Mouse (Mus musculus) CH12.LX (cell line): ENCODE measurements around the gene Hist1h2bh. TPM values are rescaled to one million over a fixed set of nuclear protein-coding genes. Genes with fewer than 3 reads are reported as not detected.
A peak's percentile ranks its signal among the peaks of the same experiment; 100 is the strongest.

Experiments
- DNase-seq: peaks from one replicate; pipeline ENCODE4 v3.0.0-alpha.2; 2013; ENCODE audit errors: extremely low read depth
- H3K27ac ChIP-seq: 2 replicates; pipeline ENCODE4 v1.5.1; 2012; ENCODE audit warnings: low read depth, mild to moderate bottlenecking, control low read depth, moderate library complexity; ENCODE audit not compliant: insufficient read depth
- H3K27me3 ChIP-seq: replicated peaks from 2 replicates; pipeline ENCODE3; 2012; ENCODE audit warnings: inconsistent platforms
- H3K36me3 ChIP-seq, 2 experiments: replicated peaks in 1 of 2; 2 replicates each; pipeline versions ENCODE3 to v1.6.1; 2012; ENCODE audit warnings: inconsistent platforms in 1 of 2, low read length in 1 of 2, mild to moderate bottlenecking in 1 of 2, mixed read lengths in 1 of 2, moderate library complexity in 1 of 2; ENCODE audit not compliant: control insufficient read depth in 1 of 2, insufficient read depth in 1 of 2
- H3K4me1 ChIP-seq, 2 experiments: 2 replicates each; pipeline ENCODE4 v1.6.1; 2012; ENCODE audit warnings: inconsistent platforms in 1 of 2, moderate library complexity in 1 of 2; ENCODE audit not compliant: insufficient read depth in 2 of 2, control insufficient read depth in 1 of 2
- H3K4me2 ChIP-seq: 2 replicates; pipeline ENCODE4 v1.6.1; 2012; ENCODE audit warnings: low read depth, mild to moderate bottlenecking, control low read depth; ENCODE audit not compliant: poor library complexity, insufficient read depth, severe bottlenecking
- H3K4me3 ChIP-seq, 3 experiments: fragments of 150-350 bp in 1 of 3; sonication (generic) in 1 of 3; replicated peaks in 1 of 3; 2 replicates each; pipeline versions ENCODE3 to v1.5.1; 2011 to 2012; ENCODE audit warnings: low read depth in 2 of 3, low read length in 2 of 3, mild to moderate bottlenecking in 2 of 3, moderate library complexity in 2 of 3, control low read depth in 1 of 3, improper control_type of control experiment in 1 of 3, inconsistent platforms in 1 of 3, mixed read lengths in 1 of 3; ENCODE audit not compliant: poor library complexity in 1 of 3
- H3K79me2 ChIP-seq: replicated peaks from 2 replicates; pipeline ENCODE4 v1.6.1; 2012; ENCODE audit warnings: mild to moderate bottlenecking, moderate library complexity; ENCODE audit not compliant: control insufficient read depth, poor library complexity, insufficient read depth, severe bottlenecking; ENCODE audit errors: extremely low read depth
- H3K9ac ChIP-seq: 2 replicates; pipeline ENCODE4 v1.6.1; 2012; ENCODE audit warnings: low read depth, mild to moderate bottlenecking, control low read depth, moderate library complexity; ENCODE audit not compliant: insufficient read depth
- H3K9me3 ChIP-seq: replicated peaks from 2 replicates; pipeline ENCODE3; 2012; ENCODE audit warnings: low read length, inconsistent platforms, mixed read lengths
- BHLHE40 ChIP-seq: IDR thresholded peaks from 2 replicates; pipeline ENCODE4 v1.6.1; 2011; ENCODE audit warnings: mild to moderate bottlenecking, low read depth, low read length, improper control_type of control experiment
- CHD1 ChIP-seq: IDR thresholded peaks from 2 replicates; pipeline ENCODE4 v1.6.1; 2012; ENCODE audit warnings: low read depth, low read length, improper control_type of control experiment, inconsistent platforms
- CHD2 ChIP-seq: IDR thresholded peaks from 2 replicates; pipeline ENCODE4 v1.6.1; 2011; ENCODE audit warnings: low read length, improper control_type of control experiment
- E2F4 ChIP-seq: IDR thresholded peaks from 2 replicates; pipeline ENCODE4 v1.6.1; 2011; ENCODE audit warnings: low read depth, low read length, improper control_type of control experiment; ENCODE audit not compliant: insufficient replicate concordance
- ELF1 ChIP-seq: IDR thresholded peaks from 2 replicates; pipeline ENCODE4 v1.6.1; 2014; ENCODE audit warnings: low read depth, mild to moderate bottlenecking, inconsistent platforms, low read length, improper control_type of control experiment
- HCFC1 ChIP-seq: IDR thresholded peaks from 2 replicates; pipeline ENCODE4 v1.6.1; 2012; ENCODE audit warnings: low read depth, mild to moderate bottlenecking, inconsistent platforms, low read length, improper control_type of control experiment
- IRF4 ChIP-seq: IDR thresholded peaks from 2 replicates; pipeline ENCODE4 v1.6.1; 2014; ENCODE audit warnings: low read depth, mild to moderate bottlenecking, inconsistent platforms, low read length, improper control_type of control experiment
- JUN ChIP-seq: IDR thresholded peaks from 2 replicates; pipeline ENCODE4 v1.6.1; 2011; ENCODE audit warnings: low read depth, mild to moderate bottlenecking, low read length, improper control_type of control experiment, moderate library complexity; ENCODE audit not compliant: insufficient read depth
- MEF2A ChIP-seq: IDR thresholded peaks from 2 replicates; pipeline ENCODE4 v1.6.1; 2014; ENCODE audit warnings: low read depth, mild to moderate bottlenecking, inconsistent platforms, low read length, improper control_type of control experiment, borderline replicate concordance
- NELFE ChIP-seq: IDR thresholded peaks from 2 replicates; pipeline ENCODE4 v1.6.1; 2011; ENCODE audit warnings: low read depth, low read length, improper control_type of control experiment
- NRF1 ChIP-seq: IDR thresholded peaks from 2 replicates; pipeline ENCODE4 v1.6.1; 2014; ENCODE audit warnings: low read depth, mild to moderate bottlenecking, inconsistent platforms, low read length, improper control_type of control experiment, moderate library complexity
- PAX5 ChIP-seq: IDR thresholded peaks from 2 replicates; pipeline ENCODE4 v1.6.1; 2012; ENCODE audit warnings: low read length, inconsistent platforms, mixed read lengths
- POLR2A ChIP-seq: IDR thresholded peaks from 2 replicates; pipeline ENCODE4 v1.6.1; 2011; ENCODE audit warnings: low read depth, mild to moderate bottlenecking, improper control_type of control experiment, low read length
- RCOR1 ChIP-seq: conservative IDR thresholded peaks from 2 replicates; pipeline ENCODE4 v1.6.1; 2012; ENCODE audit warnings: low read depth, mild to moderate bottlenecking, inconsistent platforms, low read length, improper control_type of control experiment
- SMC3 ChIP-seq: IDR thresholded peaks from 2 replicates; pipeline ENCODE4 v1.6.1; 2011; ENCODE audit warnings: low read depth, low read length, improper control_type of control experiment
- TBP ChIP-seq: conservative IDR thresholded peaks from 2 replicates; pipeline ENCODE4 v1.6.1; 2011; ENCODE audit warnings: low read depth, low read length, improper control_type of control experiment
- TCF12 ChIP-seq: IDR thresholded peaks from 2 replicates; pipeline ENCODE4 v1.6.1; 2014; ENCODE audit warnings: low read depth, mild to moderate bottlenecking, inconsistent platforms, low read length, improper control_type of control experiment
- UBTF ChIP-seq: IDR thresholded peaks from 2 replicates; pipeline ENCODE4 v1.6.1; 2012; ENCODE audit warnings: low read depth, mild to moderate bottlenecking, inconsistent platforms, low read length, improper control_type of control experiment, moderate library complexity
- USF1 ChIP-seq: IDR thresholded peaks from 2 replicates; pipeline ENCODE4 v1.6.1; 2014; ENCODE audit warnings: low read depth, mild to moderate bottlenecking, inconsistent platforms, low read length, improper control_type of control experiment
- USF2 ChIP-seq: conservative IDR thresholded peaks from 2 replicates; pipeline ENCODE4 v1.6.1; 2011; ENCODE audit warnings: low read depth, low read length, improper control_type of control experiment
- ZMIZ1 ChIP-seq: IDR thresholded peaks from 2 replicates; pipeline ENCODE4 v1.6.1; 2012; ENCODE audit warnings: low read depth, mild to moderate bottlenecking, inconsistent platforms, low read length, improper control_type of control experiment
- ZNF384 ChIP-seq: IDR thresholded peaks from 2 replicates; pipeline ENCODE4 v1.6.1; 2012; ENCODE audit warnings: low read depth, low read length, improper control_type of control experiment, inconsistent platforms
- dilution Hi-C: fragments of 300-500 bp; cut with MboI; formaldehyde crosslinking; loops from 2 replicates; pipeline ENCODE4 v1.14.3; 2020; ENCODE audit warnings: low sequenced_read_pairs; ENCODE audit not compliant: extremely low pct_unique_long_range_greater_than_20kb, extremely low pct_ligation_motif_present
- in situ Hi-C: fragments of 300-500 bp; cut with MboI; formaldehyde crosslinking; loops from 3 replicates; pipeline ENCODE4 v1.14.3; 2019; ENCODE audit warnings: low sequenced_read_pairs, low pct_ligation_motif_present, low pct_unique_long_range_greater_than_20kb, mixed read lengths
- polyA plus RNA-seq: library from polyadenylated mRNA; unstranded; fragments of >175 nt; gene quantifications from 2 replicates; pipeline ENCODE4 v1.2.1, GENCODE M21; 2012; ENCODE audit warnings: low read depth; ENCODE audit not compliant: insufficient read length
- total RNA-seq, 2 experiments: library from RNA; depleted of rRNA; stranded (reverse); fragments of 300-350 nt in 1 of 2; fragments of >200 nt in 1 of 2; gene quantifications; 2 replicates each; pipeline ENCODE4 v1.2.3; 2012 to 2014

Gene Hist1h2bh
- total and polyA plus RNA-seq, 3 experiments = 0.77 to 261 (median 8.0) TPM

DNA sequence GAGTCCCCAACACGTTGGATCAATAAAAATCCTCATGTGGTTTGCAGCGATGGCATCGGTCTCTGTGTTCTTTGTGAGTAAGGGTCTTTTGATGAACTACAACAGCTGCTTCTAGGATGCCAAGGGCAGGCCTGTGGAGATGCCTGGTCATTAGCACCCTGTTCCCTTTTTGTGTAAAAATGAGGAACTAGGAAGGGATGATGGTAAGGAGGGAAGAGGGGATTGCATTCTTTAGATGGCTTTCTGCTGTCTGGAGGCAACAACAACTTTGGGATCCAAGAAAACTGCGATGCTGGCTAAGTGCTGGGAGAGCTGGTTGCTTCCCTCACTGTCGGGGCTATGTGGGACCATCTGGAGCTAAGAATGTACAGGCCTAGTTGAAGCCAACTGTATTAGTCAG is 4.9 kb downstream of the Hist1h2bh start:
- Histone ChIP-seq H3K4me2 (peak overlapping the region; percentile 46), H3K9ac (peak overlapping the region; percentile 48)
- dilution Hi-C loops = no loop called here
- no peak for DNase-seq
- TF ChIP-seq MEF2A = no peak
- no peak for TF ChIP-seq CHD2
- no peak for TF ChIP-seq NELFE
- no peak for TF ChIP-seq USF2
- no peak for TF ChIP-seq HCFC1
- no peak for TF ChIP-seq RCOR1
- no peak for TF ChIP-seq TCF12
- no peak for TF ChIP-seq BHLHE40
- TF ChIP-seq CHD1 = no peak
- no peak for TF ChIP-seq ELF1
- TF ChIP-seq JUN = no peak
- no peak for TF ChIP-seq ZNF384
- no peak for TF ChIP-seq ZMIZ1
- TF ChIP-seq E2F4 = no peak
- TF ChIP-seq POLR2A = no peak
- no peak for TF ChIP-seq PAX5
- TF ChIP-seq USF1 = no peak
- TF ChIP-seq IRF4 = no peak
- TF ChIP-seq SMC3 = no peak
- TF ChIP-seq, all 38 proteins: peak for 0
- Histone ChIP-seq H3K4me1 (peaks cover 7 to 48% of the 10 kb centered on the region in 2 experiments; a peak in 3 of 4 replicates), H3K9me3 (no peaks in the 10 kb centered on the region), H3K27me3 (no peaks in the 10 kb centered on the region), H3K36me3 (no peaks in the 10 kb centered on the region), H3K4me3 (peak overlapping the region in 2 of 3 experiments; percentile 18 to 25), H3K79me2 (no peaks in the 10 kb centered on the region), H3K27ac (peak overlapping the region; percentile 56)
- in situ Hi-C loops = no loop called here

DNA sequence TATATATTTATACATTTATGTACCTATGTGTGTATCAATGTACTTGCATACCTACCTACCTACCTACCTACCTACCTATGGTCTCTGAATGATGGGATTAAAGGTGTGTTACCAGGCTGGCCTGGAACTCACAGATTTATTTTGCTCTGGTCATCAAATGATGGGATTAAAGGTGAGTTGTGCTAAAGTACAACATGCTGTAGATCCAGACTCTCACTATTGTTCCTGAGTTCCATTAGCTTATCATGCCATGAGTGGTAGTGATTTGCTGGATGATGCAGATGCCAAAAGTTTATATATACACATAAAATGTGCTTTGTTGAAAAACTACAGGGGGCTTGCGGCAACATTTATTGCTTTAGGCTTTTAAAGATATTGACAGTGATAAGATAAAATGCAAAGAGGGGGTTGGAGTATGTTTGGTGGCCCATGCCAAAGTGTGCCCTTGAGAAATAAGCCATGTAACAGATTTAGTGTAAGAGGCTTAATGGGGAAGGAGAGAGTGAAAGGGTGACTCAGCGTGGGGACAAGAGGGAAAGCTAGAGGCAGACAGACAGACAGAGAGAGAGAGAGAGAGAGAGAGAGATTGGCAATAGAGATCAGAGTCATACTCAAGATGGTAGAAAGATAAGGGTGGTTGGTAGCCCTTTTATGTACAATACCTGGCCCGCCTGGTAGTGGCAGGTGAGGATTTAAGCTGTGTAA is 6.0 kb downstream of the Hist1h2bh start:
- H3K27me3 ChIP-seq = no peaks in the 10 kb centered on the region
- peak overlapping the region; percentile 81 for H3K4me2 ChIP-seq
- dilution Hi-C loops (no loop called here), in situ Hi-C loops (no loop called here)
- TF ChIP-seq MEF2A (no peak), ZNF384 (no peak), UBTF (no peak), TBP (no peak), PAX5 (no peak), NRF1 (no peak)
- DNase-seq = no peak
- peak overlapping the region in 1 of 3 experiments; percentile 55 for H3K4me3 ChIP-seq
- H3K9ac ChIP-seq = peak overlapping the region; percentile 95
- peak overlapping the region; percentile 56 for H3K27ac ChIP-seq
- H3K9me3 ChIP-seq = no peaks in the 10 kb centered on the region
- no peaks in the 10 kb centered on the region for H3K79me2 ChIP-seq
- no peaks in the 10 kb centered on the region for H3K36me3 ChIP-seq
- H3K4me1 ChIP-seq = peaks cover 9 to 58% of the 10 kb centered on the region in 2 experiments; a peak in 3 of 4 replicates
